Mouse (Mus musculus): ENCODE data around the gene Ankrd2.

GRCm38 (mm10) chr19:42069241-42069525 lies 33.4 kb downstream of the Ankrd2 start:
- TF ChIP-seq POLR2A (IDR thresholded peaks at IDR 0.05; ENCODE audit: control insufficient read depth in 1 of 2, insufficient read depth in 1 of 2, low read depth in 1 of 2, low read length in 2 of 2, poor library complexity in 1 of 2) (no peak), RAD21 (IDR thresholded peaks at IDR 0.05; ENCODE audit: low read depth, low read length) (no peak; the same call in 1 of the 2 replicates), SIN3A (IDR thresholded peaks at IDR 0.05; ENCODE audit: low read length) (no peak), JUND (IDR thresholded peaks at IDR 0.05; ENCODE audit: low read depth, low read length) (no peak), CTCF (IDR thresholded peaks at IDR 0.05 in 2 of 3, conservative IDR thresholded peaks at IDR 0.05 in 1 of 3; ENCODE audit: control insufficient read depth in 1 of 3, insufficient read depth in 1 of 3, low read depth in 2 of 3, low read length in 3 of 3, poor library complexity in 1 of 3, severe bottlenecking in 1 of 3) (no peak), NRF1 (IDR thresholded peaks at IDR 0.05; ENCODE audit: insufficient read depth, low read depth, low read length, poor library complexity, severe bottlenecking) (no peak), NELFE (IDR thresholded peaks at IDR 0.05; ENCODE audit: low read depth, low read length) (no peak), EP300 (IDR thresholded peaks at IDR 0.05; ENCODE audit: low read depth in 1 of 2, low read length in 2 of 2) (no peak), SMC3 (IDR thresholded peaks at IDR 0.05; ENCODE audit: low read depth, low read length) (no peak), CHD2 (IDR thresholded peaks at IDR 0.05; ENCODE audit: low read length) (no peak), ETS1 (IDR thresholded peaks at IDR 0.05; ENCODE audit: low read depth, low read length) (no peak), TBP (IDR thresholded peaks at IDR 0.05; ENCODE audit: low read depth, low read length) (no peak), GATA1 (IDR thresholded peaks at IDR 0.05; ENCODE audit: low read depth, low read length) (no peak), MYC (IDR thresholded peaks at IDR 0.05; ENCODE audit: low read depth, low read length) (no peak)

Data from MEL (cell line).